Mouse (Mus musculus) liver, postnatal 0 days (tissue): ENCODE measurements around the gene Gal3st3.

Experiments used
- CTCF ChIP-seq: sonication (generic); IDR thresholded peaks from 2 replicates; pipeline ENCODE4 v1.5.1; 2016; ENCODE audit warnings: antibody characterized with exemption, low read depth
- EP300 ChIP-seq: IDR thresholded peaks from 2 replicates; pipeline ENCODE4 v1.6.1; 2016; ENCODE audit warnings: antibody characterized with exemption, low read depth, mild to moderate bottlenecking

DNA sequence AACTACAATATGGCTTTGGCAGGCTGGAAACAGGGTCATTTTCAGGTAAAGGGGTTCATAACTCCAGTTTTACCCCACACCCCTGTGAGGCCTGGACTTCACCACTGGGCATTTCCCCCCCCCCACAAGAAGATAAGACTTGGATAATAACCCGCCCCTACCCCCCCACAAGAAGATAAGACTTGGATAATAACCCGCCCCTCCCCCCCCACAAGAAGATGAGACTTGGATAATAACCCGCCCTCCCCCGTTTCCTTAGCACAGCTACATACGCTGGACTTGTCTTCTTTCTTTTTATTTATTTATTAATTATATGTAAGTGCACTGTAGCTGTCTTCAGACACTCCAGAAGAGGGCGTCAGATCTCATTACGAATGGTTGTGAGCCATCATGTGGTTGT lies 10.9 kb downstream of the Gal3st3 start:
- TF ChIP-seq CTCF, result no peak
- no peak for TF ChIP-seq EP300
